Mouse (Mus musculus) forebrain, embryonic 12.5 days (tissue): ENCODE data around the gene Hadh. TPM values are rescaled to one million over a fixed set of nuclear protein-coding genes. Genes with fewer than 3 reads are reported as not detected.

Experiments used
- polyA plus RNA-seq: library from polyadenylated mRNA; unstranded; fragments of >200 nt; fragmentation: Nextera tagmentation; extraction: Ambion mirVana; gene quantifications from 2 replicates; pipeline ENCODE4 v1.2.1, GENCODE M21; 2016

Gene Hadh
- polyA plus RNA-seq, 1 experiment from 2014 or later = 55.3 TPM

Other genes starting within 250 kb of the Hadh start
- 48.5 and 55.1 TPM in 2 replicates for gene Lef1, start 161.6 kb downstream of the Hadh start, polyA plus RNA-seq
- 2.1 and 3.2 TPM in 2 replicates for gene Cyp2u1, start 31.1 kb upstream of the Hadh start, polyA plus RNA-seq
- 0.96 and 1.00 TPM in 2 replicates for gene Sgms2, start 219.3 kb upstream of the Hadh start, polyA plus RNA-seq